Mouse (Mus musculus): Measurements from ENCODE around the gene Rc3h1.

GRCm38 (mm10) chr1:160884273-160884672 is 21.9 kb upstream of the Rc3h1 start:
- TF ChIP-seq CTCF (IDR thresholded peaks at IDR 0.05; ENCODE audit: borderline replicate concordance, insufficient read depth, low read length) (no peak), POLR2A (IDR thresholded peaks at IDR 0.05; ENCODE audit: low read depth, low read length) (no peak)

All from embryonic fibroblast, embryonic 13.5 days (primary cell).